Mouse (Mus musculus) embryonic facial prominence, embryonic 14.5 days (tissue): ENCODE measurements around the gene Fam89a. TPM values are rescaled to one million over a fixed set of nuclear protein-coding genes. Genes with fewer than 3 reads are reported as not detected.

Source experiments
- ATAC-seq: fragments of 200-750 bp; cut with Nextera tagmentation; 2 replicates; pipeline ENCODE4 v1.8.0; 2017; ENCODE audit warnings: low read depth, moderate number of reproducible peaks, moderate TSS enrichment
- DNase-seq: peaks from one replicate; pipeline ENCODE4 v3.0.0-alpha.2; 2015; ENCODE audit warnings: low spot score
- H3K27ac ChIP-seq: fragments of 300-500 bp; sonication (generic); replicated peaks from 2 replicates; pipeline ENCODE4 v1.5.1; 2014; ENCODE audit warnings: low read depth, mild to moderate bottlenecking, low read length, moderate library complexity
- H3K27me3 ChIP-seq: fragments of 300-500 bp; sonication (generic); replicated peaks from 2 replicates; pipeline ENCODE4 v1.6.1; 2014; ENCODE audit warnings: low read length; ENCODE audit not compliant: control insufficient read depth, insufficient read depth
- H3K36me3 ChIP-seq: fragments of 300-500 bp; sonication (generic); 2 replicates; pipeline ENCODE4 v1.6.1; 2014; ENCODE audit warnings: low read length, mixed read lengths; ENCODE audit not compliant: control insufficient read depth, insufficient read depth
- H3K4me1 ChIP-seq: fragments of 300-500 bp; sonication (generic); 2 replicates; pipeline ENCODE4 v1.6.1; 2014; ENCODE audit warnings: antibody characterized with exemption, low read length; ENCODE audit not compliant: control insufficient read depth, insufficient read depth
- H3K4me2 ChIP-seq: fragments of 300-500 bp; sonication (generic); 2 replicates; pipeline ENCODE4 v1.6.1; 2014; ENCODE audit warnings: low read depth, mild to moderate bottlenecking, low read length, moderate library complexity, mixed read lengths
- H3K4me3 ChIP-seq: fragments of 300-500 bp; sonication (generic); 2 replicates; pipeline ENCODE4 v1.5.1; 2014; ENCODE audit warnings: low read depth, mild to moderate bottlenecking, low read length
- H3K9ac ChIP-seq: fragments of 300-500 bp; sonication (generic); 2 replicates; pipeline ENCODE4 v1.6.1; 2014; ENCODE audit warnings: low read depth, mild to moderate bottlenecking, low read length, moderate library complexity, mixed read lengths
- H3K9me3 ChIP-seq: fragments of 300-500 bp; sonication (generic); 2 replicates; pipeline ENCODE4 v1.6.1; 2016; ENCODE audit warnings: low read length; ENCODE audit not compliant: control insufficient read depth
- WGBS: fragments of 180-500 bp; shearing (Covaris S2); extraction: QIAGEN DNeasy Blood & Tissue Kit; methylation state at CpG from one replicate; pipeline ENCODE4 v1.1.7; 2014; 5-methylcytosine and 5-hydroxymethylcytosine counted together
- polyA plus RNA-seq: library from polyadenylated mRNA; unstranded; fragments of >200 nt; fragmentation: Nextera tagmentation; extraction: Ambion mirVana; gene quantifications from 2 replicates; pipeline ENCODE4 v1.2.1, GENCODE M21; 2014

Gene Fam89a
- polyA plus RNA-seq, result 3.9 and 4.5 TPM in 2 replicates

DNA sequence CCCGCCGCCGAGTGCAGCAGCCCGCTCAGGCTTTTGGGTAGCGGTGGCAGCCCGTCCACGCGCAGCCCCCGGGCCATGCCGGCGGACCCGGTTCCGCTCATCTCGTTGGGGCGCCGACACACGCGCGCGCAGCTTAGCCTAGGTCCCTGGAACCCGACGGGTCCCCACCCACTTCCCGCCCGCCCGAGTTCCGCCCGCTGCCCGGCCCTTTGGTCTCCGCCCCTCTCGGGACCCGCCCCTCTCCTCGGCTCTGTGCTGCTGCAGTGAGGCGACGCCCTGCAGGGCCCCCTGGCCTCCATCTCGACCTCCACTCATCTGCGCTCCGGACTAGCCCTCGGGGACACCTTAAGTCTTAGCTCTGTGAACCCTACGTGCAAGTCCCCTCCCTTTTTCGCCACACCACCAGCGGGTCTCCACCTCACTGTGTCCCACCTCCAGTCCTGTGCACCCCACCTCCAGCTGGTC, at the start of gene Fam89a:
TSS of gene Fam89a (minus strand) at position 124 of the 465 bp plus-strand sequence.
- Histone ChIP-seq H3K9ac (peak within 1 kb of the TSS; percentile 60), H3K4me3 (peak within 1 kb of the TSS; percentile 60), H3K9me3 (no peaks in the 10 kb centered on the region), H3K27ac (no peak within 1 kb of the TSS), H3K4me1 (peaks cover 7% of the 10 kb centered on the region; the same call in 1 of the 2 replicates), H3K4me2 (peak within 1 kb of the TSS; percentile 88), H3K36me3 (no peaks in the 10 kb centered on the region), H3K27me3 (peaks cover 38% of the 10 kb centered on the region)
- peak; percentile 60 for DNase-seq
- peak; percentile 75 for ATAC-seq
- 0% methylated on average over 5 of the region's 41 CpGs for WGBS

DNA sequence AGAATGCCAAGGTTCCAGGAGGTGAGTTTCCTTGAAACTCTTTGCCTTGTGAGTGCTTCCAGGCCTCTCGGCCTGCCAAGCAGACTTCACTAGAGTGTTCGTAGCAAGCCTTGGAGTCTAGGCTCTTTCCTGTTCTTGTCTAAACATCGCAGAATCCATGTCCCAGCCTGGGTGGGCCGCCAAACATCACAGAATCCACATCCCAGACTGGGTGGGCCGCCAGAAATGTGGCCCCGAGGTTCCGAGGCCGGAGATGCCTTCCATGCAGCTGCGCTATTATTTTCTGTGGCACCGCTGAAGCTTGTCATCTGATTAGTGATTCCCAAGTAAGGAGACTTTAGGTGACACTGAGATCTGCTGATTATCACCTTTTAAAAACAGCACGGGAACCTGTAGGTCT, 48.9 kb upstream of the Fam89a start:
- WGBS, result 30% methylated on average over 11 of the region's 11 CpGs
- no peak for DNase-seq
- H3K4me1 ChIP-seq, result no peaks in the 10 kb centered on the region

GRCm38 (mm10) chr8:124795781-124796488, 44.3 kb upstream of the Fam89a start:
- no peak for DNase-seq
- WGBS, result 68% methylated on average over 8 of the region's 8 CpGs

More for the DNA sequence above, 48.9 kb upstream of the Fam89a start:
- Histone ChIP-seq H3K27me3 (peaks cover 18% of the 10 kb centered on the region), H3K36me3 (no peaks in the 10 kb centered on the region), H3K9ac (no peak overlapping the region), H3K9me3 (no peaks in the 10 kb centered on the region), H3K4me2 (no peak overlapping the region), H3K27ac (no peak overlapping the region), H3K4me3 (no peak overlapping the region)
- ATAC-seq, result no peak

GRCm38 (mm10) chr8:124794486-124794780, 42.8 kb upstream of the Fam89a start:
- H3K27ac ChIP-seq, result no peak overlapping the region
- peaks cover 17% of the 10 kb centered on the region for H3K4me1 ChIP-seq
- DNase-seq (peak; percentile 57), ATAC-seq (0 out of 2 replicates have a peak, but pooled peaks have one; percentile 12)
- H3K4me3 ChIP-seq, result peak overlapping the region; percentile 65
- H3K9me3 ChIP-seq, result no peaks in the 10 kb centered on the region
- H3K27me3 ChIP-seq, result peaks cover 67% of the 10 kb centered on the region
- H3K9ac ChIP-seq, result no peak overlapping the region
- H3K4me2 ChIP-seq, result peak overlapping the region; percentile 100
- H3K36me3 ChIP-seq, result no peaks in the 10 kb centered on the region
- WGBS, result 0% methylated on average over 12 of the region's 25 CpGs

More at GRCm38 (mm10) chr8:124795781-124796488, 44.3 kb upstream of the Fam89a start:
- Histone ChIP-seq H3K27ac (no peak overlapping the region), H3K4me3 (no peak overlapping the region), H3K9ac (no peak overlapping the region), H3K27me3 (peaks cover 64% of the 10 kb centered on the region), H3K9me3 (no peaks in the 10 kb centered on the region), H3K4me2 (no peak overlapping the region; the same call in 1 of the 2 replicates), H3K36me3 (no peaks in the 10 kb centered on the region), H3K4me1 (peaks cover 17% of the 10 kb centered on the region)
- no peak for ATAC-seq

GRCm38 (mm10) chr8:124793661-124794485, 42.2 kb upstream of the Fam89a start:
- WGBS, result 1% methylated on average over 28 of the region's 81 CpGs
- H3K9ac ChIP-seq, result peak overlapping the region; percentile 14; the same call in 1 of the 2 replicates
- H3K36me3 ChIP-seq, result no peaks in the 10 kb centered on the region
- DNase-seq, result no peak
- H3K9me3 ChIP-seq, result no peaks in the 10 kb centered on the region
- ATAC-seq, result no peak; the same call in 1 of the 2 replicates
- peaks cover 17% of the 10 kb centered on the region for H3K4me1 ChIP-seq
- peak overlapping the region; percentile 65 for H3K4me3 ChIP-seq
- H3K27ac ChIP-seq, result no peak overlapping the region
- H3K27me3 ChIP-seq, result peaks cover 67% of the 10 kb centered on the region
- peak overlapping the region; percentile 100 for H3K4me2 ChIP-seq

GRCm38 (mm10) chr8:124793172-124793651, 41.6 kb upstream of the Fam89a start:
- H3K4me2 ChIP-seq, result peak overlapping the region; percentile 100
- H3K27me3 ChIP-seq, result peaks cover 67% of the 10 kb centered on the region
- no peaks in the 10 kb centered on the region for H3K9me3 ChIP-seq
- ATAC-seq (peak; percentile 91), DNase-seq (peak; percentile 84)
- no peak overlapping the region for H3K27ac ChIP-seq
- H3K4me1 ChIP-seq, result peaks cover 17% of the 10 kb centered on the region
- H3K4me3 ChIP-seq, result peak overlapping the region; percentile 65
- WGBS, result 2% methylated on average over 22 of the region's 51 CpGs
- H3K9ac ChIP-seq, result peak overlapping the region; percentile 52
- no peaks in the 10 kb centered on the region for H3K36me3 ChIP-seq

- peak within 1 kb of the TSS; percentile 100 for H3K4me2 ChIP-seq
- no peaks in the 10 kb centered on the region for H3K9me3 ChIP-seq
- peak; percentile 91 for DNase-seq
- peak within 1 kb of the TSS; percentile 65 for H3K4me3 ChIP-seq
- no peaks in the 10 kb centered on the region for H3K36me3 ChIP-seq
- peak; percentile 91 for ATAC-seq
- H3K4me1 ChIP-seq, result peaks cover 17% of the 10 kb centered on the region
- H3K9ac ChIP-seq, result peak within 1 kb of the TSS; percentile 52
- WGBS, result 0% methylated on average over 18 of the region's 39 CpGs
- H3K27ac ChIP-seq, result no peak within 1 kb of the TSS
- H3K27me3 ChIP-seq, result peaks cover 67% of the 10 kb centered on the region
These were observed 41.1 kb upstream of the Fam89a start, which contains the start of gene Trim67 for GRCm38 (mm10) chr8:124792708-124793107. Gene Trim67, plus strand, starts transcription at chr8:124793092.

- H3K4me1 ChIP-seq, result peaks cover 17% of the 10 kb centered on the region
- no peaks in the 10 kb centered on the region for H3K9me3 ChIP-seq
- H3K27ac ChIP-seq, result no peak overlapping the region
- peak overlapping the region; percentile 100 for H3K4me2 ChIP-seq
- peak overlapping the region; percentile 52; the same call in 1 of the 2 replicates for H3K9ac ChIP-seq
- 0 out of 2 replicates have a peak, but pooled peaks have one; percentile 16 for ATAC-seq
- no peaks in the 10 kb centered on the region for H3K36me3 ChIP-seq
- H3K4me3 ChIP-seq, result peak overlapping the region; percentile 65
- under 1% methylated on average over 32 of the region's 32 CpGs for WGBS
- H3K27me3 ChIP-seq, result peaks cover 64% of the 10 kb centered on the region
- DNase-seq, result peak; percentile 42
These were observed 40.6 kb upstream of the Fam89a start for GRCm38 (mm10) chr8:124792186-124792585.
